ENCODE assay signal across 13 mouse cellular contexts in the genomic region with DNA sequence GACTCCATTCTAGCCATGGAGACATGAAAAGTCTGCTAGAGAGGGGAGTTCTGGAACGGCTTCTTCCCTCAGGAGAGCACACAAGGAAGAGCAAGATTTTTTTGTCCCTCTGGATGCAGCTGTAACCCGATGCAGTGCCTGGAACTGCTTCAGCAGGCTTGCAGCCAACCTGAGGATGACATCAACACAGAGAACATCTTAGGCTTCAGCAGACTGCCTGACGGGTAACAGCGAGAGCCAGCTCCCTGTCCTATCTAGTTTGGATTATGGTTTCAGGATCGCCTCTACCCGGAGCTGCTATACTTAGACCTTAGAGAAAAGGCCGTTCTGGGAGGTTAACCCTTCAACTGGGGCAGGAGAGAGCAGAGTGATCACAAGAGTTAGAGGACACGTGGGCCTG. TPM values are rescaled to one million over a fixed set of nuclear protein-coding genes. Genes with fewer than 3 reads are reported as not detected.
DNase-seq lines count a peak whose midpoint lies in the region; ATAC-seq lines count a peak whose summit lies in the region.
"Had no signal": no experiment of that assay in that cellular context is flagged by ENCODE, and none has a peak within 500 bp of the region (broad histone marks: within the 10 kb centered on the region; RNA-seq: fewer than 3 reads in every experiment).

No protein-coding gene starts in this region.

- no peak overlapping the region for H3K4me3 ChIP-seq in forebrain, embryonic 11.5 days (ENCODE audit: low read depth, low read length)
- H3K4me3 ChIP-seq in midbrain, embryonic 14.5 days (replicated peaks; ENCODE audit: low read depth, low read length), result no peak overlapping the region
- H3K4me3 ChIP-seq: limb, embryonic 13.5 days had no signal

- H3K4me2 ChIP-seq in forebrain, embryonic 11.5 days (ENCODE audit: low read depth, low read length, severe bottlenecking), result no peak overlapping the region
- H3K4me2 ChIP-seq in midbrain, embryonic 14.5 days (ENCODE audit: low read length), result no peak overlapping the region
- H3K4me2 ChIP-seq: limb, embryonic 13.5 days had no signal

- H3K36me3 ChIP-seq in forebrain, embryonic 11.5 days (ENCODE audit: control insufficient read depth, insufficient read depth, low read length), result no peaks in the 10 kb centered on the region
- H3K36me3 ChIP-seq in midbrain, embryonic 14.5 days (ENCODE audit: control insufficient read depth, insufficient read depth, low read length), result no peaks in the 10 kb centered on the region
- H3K36me3 ChIP-seq: limb, embryonic 13.5 days had no signal

- peak; percentile 55 to 64 for DNase-seq in adrenal gland, adult (ENCODE audit: inconsistent age in 2 of 2, low spot score in 1 of 2)
- no peak for DNase-seq in adrenal gland, postnatal 4 days (ENCODE audit: low spot score in 2 of 2)
- DNase-seq in urinary bladder, postnatal 14 days (ENCODE audit: low spot score), result peak; percentile 69
- no peak for DNase-seq in urinary bladder, postnatal 10 days (ENCODE audit: low spot score)
- DNase-seq in heart, postnatal 14 days, result peak; percentile 82 to 88
- no peak for DNase-seq in liver
- DNase-seq in forebrain, embryonic 11.5 days (ENCODE audit: low spot score), result no peak
- DNase-seq in midbrain, embryonic 14.5 days, result no peak
- DNase-seq: cerebellum, postnatal 14 days; kidney, postnatal 36 days; thymus, postnatal 4 days had no signal

- WGBS in forebrain, embryonic 11.5 days, result 82% methylated on average over 8 of the region's 8 CpGs
- 83% methylated on average over 8 of the region's 8 CpGs for WGBS in midbrain, embryonic 14.5 days

- H3K27ac ChIP-seq in forebrain, embryonic 11.5 days (ENCODE audit: low read depth, low read length), result no peak overlapping the region
- no peak overlapping the region for H3K27ac ChIP-seq in midbrain, embryonic 14.5 days (replicated peaks; ENCODE audit: low read depth, low read length)
- H3K27ac ChIP-seq: limb, embryonic 13.5 days had no signal

- H3K9me3 ChIP-seq in forebrain, embryonic 11.5 days (ENCODE audit: control insufficient read depth, low read length), result no peaks in the 10 kb centered on the region
- no peaks in the 10 kb centered on the region for H3K9me3 ChIP-seq in midbrain, embryonic 14.5 days (ENCODE audit: control insufficient read depth, low read length)
- H3K9me3 ChIP-seq: limb, embryonic 13.5 days had no signal

- no peak overlapping the region for H3K9ac ChIP-seq in forebrain, embryonic 11.5 days (ENCODE audit: low read length)
- H3K9ac ChIP-seq in midbrain, embryonic 14.5 days (replicated peaks; ENCODE audit: low read length), result no peak overlapping the region
- H3K9ac ChIP-seq: limb, embryonic 13.5 days had no signal

- no peaks in the 10 kb centered on the region for H3K4me1 ChIP-seq in forebrain, embryonic 11.5 days (replicated peaks; ENCODE audit: control insufficient read depth, insufficient read depth, low read length)
- H3K4me1 ChIP-seq in midbrain, embryonic 14.5 days (ENCODE audit: control insufficient read depth, insufficient read depth, low read length), result no peaks in the 10 kb centered on the region

- intact Hi-C loops in heart, postnatal 14 days (cut with DNase I), result no loop called here

- ATAC-seq in forebrain, embryonic 11.5 days (replicated peaks; ENCODE audit: low FRiP score), result no peak
- no peak for ATAC-seq in midbrain, embryonic 14.5 days (ENCODE audit: low FRiP score, low TSS enrichment)
- ATAC-seq: forebrain, embryonic 14.5 days had no signal

- H3K27me3 ChIP-seq in forebrain, embryonic 11.5 days (ENCODE audit: control insufficient read depth, insufficient read depth, low read length), result no peaks in the 10 kb centered on the region
- H3K27me3 ChIP-seq in midbrain, embryonic 14.5 days (ENCODE audit: control insufficient read depth, insufficient read depth, low read length), result no peaks in the 10 kb centered on the region

RNA-seq across cellular contexts. Expression of gene Six1, which starts 28.2 kb away (rescaled TPM):
- 1 to 10 TPM; 4.0 to 5.6 TPM for total RNA-seq in adrenal gland, postnatal 4 days (2021)
- under 1 TPM; 0.61 to 0.98 TPM for total RNA-seq in heart, postnatal 14 days (2021)
- polyA plus RNA-seq in forebrain, embryonic 11.5 days (2014; fragmentation: Nextera tagmentation; extraction: Ambion mirVana), result 11.0 and 12.6 TPM in 2 replicates
- 0.41 TPM in 1 of 2 replicates, not detected in the other for polyA plus RNA-seq in midbrain, embryonic 14.5 days (2014; fragmentation: Nextera tagmentation; extraction: Ambion mirVana)

Comparison
In these comparisons a context has a peak if more than half of its experiments do, and no peak if none do; other contexts are left out.
1. DNase-seq: peak in adrenal gland, adult (2 of 2), urinary bladder, postnatal 14 days (single experiment) and heart, postnatal 14 days (2 of 2); none in adrenal gland, postnatal 4 days (0 of 2), urinary bladder, postnatal 10 days (single experiment), liver (single experiment), forebrain, embryonic 11.5 days (single experiment) and midbrain, embryonic 14.5 days (single experiment).